Mouse (Mus musculus): Measurements from ENCODE around the gene Gm13275. TPM values are rescaled to one million over a fixed set of nuclear protein-coding genes. Genes with fewer than 3 reads are reported as not detected.
A peak's percentile ranks its signal among the peaks of the same experiment; 100 is the strongest.
"Not testable (repeated sequence)": the region's sequence is repeated elsewhere in the genome, so short reads cannot be mapped to it uniquely, and the experiment has no call there.

The Gm13275 gene
- total and polyA plus RNA-seq, 2 experiments from 2014 or later: not detected

GRCm38 (mm10) chr4:88805761-88806160, 11.5 kb downstream of the Gm13275 start:
- TF ChIP-seq CTCF (IDR thresholded peaks at IDR 0.05): peak; percentile 14; the same call in 1 of the 2 replicates
- no CpG with 5 or more reads among the region's 34 CpGs for WGBS
- peak overlapping the region; percentile 35 for H3K4me2 ChIP-seq (ENCODE audit: low read depth, low read length, poor library complexity, severe bottlenecking)
- H3K9ac ChIP-seq (replicated peaks; ENCODE audit: low read length, poor library complexity, severe bottlenecking); H3K9me3 ChIP-seq (ENCODE audit: low read length); H3K36me3 ChIP-seq (ENCODE audit: insufficient read depth, low read length); H3K27ac ChIP-seq (ENCODE audit: low read depth, low read length); H3K27me3 ChIP-seq (ENCODE audit: insufficient read depth, low read length); H3K4me3 ChIP-seq (ENCODE audit: low read depth, low read length); ATAC-seq (ENCODE audit: low FRiP score); DNase-seq (ENCODE audit: low spot score); H3K4me1 ChIP-seq (ENCODE audit: insufficient read depth, low read length): not testable (repeated sequence)

- Histone ChIP-seq H3K27me3 (ENCODE audit: insufficient read depth, low read length) (no peaks in the 10 kb centered on the region), H3K9me3 (ENCODE audit: low read length) (no peaks in the 10 kb centered on the region), H3K4me3 (ENCODE audit: low read depth, low read length) (no peak within 1 kb of the TSS), H3K4me2 (ENCODE audit: low read depth, low read length, poor library complexity, severe bottlenecking) (no peak within 1 kb of the TSS), H3K9ac (replicated peaks; ENCODE audit: low read length, poor library complexity, severe bottlenecking) (no peak within 1 kb of the TSS), H3K4me1 (ENCODE audit: insufficient read depth, low read length) (no peaks in the 10 kb centered on the region), H3K36me3 (ENCODE audit: insufficient read depth, low read length) (no peaks in the 10 kb centered on the region), H3K27ac (ENCODE audit: low read depth, low read length) (no peak within 1 kb of the TSS)
- ATAC-seq (ENCODE audit: low FRiP score) (no peak), DNase-seq (ENCODE audit: low spot score) (no peak)
- WGBS: 66% methylated on average over 3 of the region's 3 CpGs
- no peak for TF ChIP-seq CTCF (IDR thresholded peaks at IDR 0.05)
Observed at GRCm38 (mm10) chr4:88815928-88816327, 21.6 kb downstream of the Gm13275 start, which contains the start of gene Ifna7. Gene Ifna7, plus strand, starts transcription at chr4:88816228.

GRCm38 (mm10) chr4:88819659-88820058, 25.4 kb downstream of the Gm13275 start, which contains the start of gene Ifna11:
Gene Ifna11, plus strand, starts transcription at chr4:88819959.
- Histone ChIP-seq H3K27ac (ENCODE audit: low read depth, low read length) (no peak within 1 kb of the TSS), H3K9me3 (ENCODE audit: low read length) (no peaks in the 10 kb centered on the region), H3K27me3 (ENCODE audit: insufficient read depth, low read length) (no peaks in the 10 kb centered on the region), H3K9ac (replicated peaks; ENCODE audit: low read length, poor library complexity, severe bottlenecking) (no peak within 1 kb of the TSS), H3K36me3 (ENCODE audit: insufficient read depth, low read length) (no peaks in the 10 kb centered on the region), H3K4me3 (ENCODE audit: low read depth, low read length) (no peak within 1 kb of the TSS), H3K4me2 (ENCODE audit: low read depth, low read length, poor library complexity, severe bottlenecking) (no peak within 1 kb of the TSS), H3K4me1 (ENCODE audit: insufficient read depth, low read length) (no peaks in the 10 kb centered on the region)
- 89% methylated on average over 1 of the region's 1 CpGs for WGBS
- no peak for TF ChIP-seq CTCF (IDR thresholded peaks at IDR 0.05)
- ATAC-seq (ENCODE audit: low FRiP score) (no peak), DNase-seq (ENCODE audit: low spot score) (no peak)

DNA sequence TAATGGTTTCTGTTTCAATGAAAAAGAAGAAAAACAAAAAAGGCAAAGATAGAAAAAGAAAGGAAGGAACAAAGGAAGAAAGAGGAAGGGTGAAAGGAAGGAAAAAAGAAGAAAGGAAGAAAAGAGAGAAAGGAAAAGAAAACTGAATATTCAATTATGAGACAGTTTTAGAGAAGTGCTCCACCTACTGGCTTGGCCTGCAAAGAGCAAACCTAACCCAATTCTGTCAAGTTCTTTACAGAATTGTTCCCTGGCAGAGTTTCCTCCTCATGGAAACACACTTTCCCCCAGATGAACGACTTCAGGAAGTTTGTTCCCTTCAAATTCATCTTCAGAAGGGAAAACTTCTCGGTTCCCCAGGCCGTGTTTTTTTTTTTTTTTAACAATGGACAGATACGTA, 28.7 kb downstream of the Gm13275 start:
- Histone ChIP-seq H3K36me3 (ENCODE audit: insufficient read depth, low read length) (no peaks in the 10 kb centered on the region), H3K4me3 (ENCODE audit: low read depth, low read length) (no peak overlapping the region), H3K4me1 (ENCODE audit: insufficient read depth, low read length) (no peaks in the 10 kb centered on the region), H3K27me3 (ENCODE audit: insufficient read depth, low read length) (no peaks in the 10 kb centered on the region), H3K9me3 (ENCODE audit: low read length) (no peaks in the 10 kb centered on the region), H3K9ac (replicated peaks; ENCODE audit: low read length, poor library complexity, severe bottlenecking) (no peak overlapping the region), H3K4me2 (ENCODE audit: low read depth, low read length, poor library complexity, severe bottlenecking) (no peak overlapping the region), H3K27ac (ENCODE audit: low read depth, low read length) (no peak overlapping the region)
- DNase-seq (ENCODE audit: low spot score) (peak; percentile 42), ATAC-seq (ENCODE audit: low FRiP score) (no peak)
- peak; percentile 75 for TF ChIP-seq CTCF (IDR thresholded peaks at IDR 0.05)
- 18% methylated on average over 4 of the region's 4 CpGs for WGBS

DNA sequence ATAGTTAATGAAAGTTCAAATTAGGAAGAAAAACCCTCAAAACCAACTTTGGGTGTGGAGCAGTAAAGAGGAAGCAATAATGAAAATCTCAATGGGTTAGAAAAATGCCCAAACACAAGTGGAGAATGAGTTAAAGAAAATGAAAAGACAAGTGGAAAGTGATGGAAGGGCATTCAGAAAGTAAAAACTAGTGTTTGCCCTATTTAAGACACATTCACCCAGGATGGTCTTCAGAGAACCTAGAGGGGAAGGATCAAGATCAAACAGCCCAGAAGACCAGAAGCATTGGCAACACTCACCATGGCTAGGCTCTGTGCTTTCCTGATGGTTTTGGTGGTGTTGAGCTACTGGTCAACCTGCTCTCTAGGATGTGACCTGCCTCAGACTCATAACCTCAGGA, 32.8 kb downstream of the Gm13275 start, which contains the start of gene Ifna6:
Ifna6 (plus strand) TSS at position 301 of the 400 bp plus-strand sequence.
- H3K27me3 ChIP-seq (ENCODE audit: insufficient read depth, low read length); H3K9me3 ChIP-seq (ENCODE audit: low read length): not testable (repeated sequence)

DNA sequence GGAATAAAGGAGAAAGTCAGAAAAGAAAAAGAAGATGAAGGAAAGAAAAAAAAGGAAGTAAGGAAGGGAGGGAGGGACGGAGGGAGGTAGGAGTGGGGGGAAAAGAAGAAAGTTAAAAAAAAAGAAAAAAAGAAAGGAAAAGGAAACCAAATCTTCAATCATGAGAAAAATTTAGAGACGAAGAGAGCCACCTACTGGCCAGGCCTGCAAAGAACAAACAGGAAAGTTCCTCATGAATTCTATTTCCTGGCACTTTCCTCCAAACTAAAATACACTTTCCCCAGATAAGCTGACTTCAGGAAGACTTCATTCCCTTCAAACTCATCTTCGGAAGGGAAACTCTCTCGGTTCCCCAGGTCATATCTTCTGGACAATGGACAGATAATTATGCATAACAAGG, 36.2 kb downstream of the Gm13275 start:
- Histone ChIP-seq H3K4me2 (ENCODE audit: low read depth, low read length, poor library complexity, severe bottlenecking) (no peak overlapping the region), H3K9me3 (ENCODE audit: low read length) (no peaks in the 10 kb centered on the region), H3K4me1 (ENCODE audit: insufficient read depth, low read length) (no peaks in the 10 kb centered on the region), H3K27me3 (ENCODE audit: insufficient read depth, low read length) (no peaks in the 10 kb centered on the region), H3K4me3 (ENCODE audit: low read depth, low read length) (no peak overlapping the region), H3K36me3 (ENCODE audit: insufficient read depth, low read length) (no peaks in the 10 kb centered on the region), H3K9ac (replicated peaks; ENCODE audit: low read length, poor library complexity, severe bottlenecking) (no peak overlapping the region), H3K27ac (ENCODE audit: low read depth, low read length) (no peak overlapping the region)
- peak; percentile 17 for DNase-seq (ENCODE audit: low spot score)
- ATAC-seq (ENCODE audit: low FRiP score): no peak
- peak; percentile 74 for TF ChIP-seq CTCF (IDR thresholded peaks at IDR 0.05)
- WGBS: 19% methylated on average over 4 of the region's 4 CpGs

More for the DNA sequence above, 32.8 kb downstream of the Gm13275 start, which contains the start of gene Ifna6:
- H3K4me3 ChIP-seq (ENCODE audit: low read depth, low read length); H3K9ac ChIP-seq (replicated peaks; ENCODE audit: low read length, poor library complexity, severe bottlenecking); H3K27ac ChIP-seq (ENCODE audit: low read depth, low read length); H3K36me3 ChIP-seq (ENCODE audit: insufficient read depth, low read length); ATAC-seq (ENCODE audit: low FRiP score); DNase-seq (ENCODE audit: low spot score); H3K4me2 ChIP-seq (ENCODE audit: low read depth, low read length, poor library complexity, severe bottlenecking); H3K4me1 ChIP-seq (ENCODE audit: insufficient read depth, low read length): not testable (repeated sequence)

DNA sequence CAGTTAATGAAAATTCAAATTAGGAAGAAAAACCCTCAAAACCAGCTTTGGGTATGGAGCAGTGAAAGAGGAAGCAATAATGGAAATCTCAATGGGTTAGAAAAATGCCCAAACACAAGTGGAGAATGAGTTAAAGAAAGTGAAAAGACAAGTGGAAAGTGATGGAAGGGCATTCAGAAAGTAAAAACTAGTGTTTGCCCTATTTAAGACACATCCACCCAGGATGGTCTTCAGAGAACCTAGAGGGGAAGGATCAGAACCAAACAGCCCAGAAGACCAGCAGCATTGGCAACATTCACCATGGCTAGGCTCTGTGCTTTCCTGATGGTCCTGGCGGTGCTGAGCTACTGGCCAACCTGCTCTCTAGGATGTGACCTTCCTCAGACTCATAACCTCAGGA, 40.9 kb downstream of the Gm13275 start, which contains the start of gene Ifna5:
Ifna5 (plus strand) TSS at position 301 of the 400 bp plus-strand sequence.
- not testable (repeated sequence) for H3K27me3 ChIP-seq (ENCODE audit: insufficient read depth, low read length); H3K36me3 ChIP-seq (ENCODE audit: insufficient read depth, low read length); ATAC-seq (ENCODE audit: low FRiP score); H3K9ac ChIP-seq (replicated peaks; ENCODE audit: low read length, poor library complexity, severe bottlenecking); H3K9me3 ChIP-seq (ENCODE audit: low read length); H3K4me3 ChIP-seq (ENCODE audit: low read depth, low read length); DNase-seq (ENCODE audit: low spot score); H3K27ac ChIP-seq (ENCODE audit: low read depth, low read length); H3K4me1 ChIP-seq (ENCODE audit: insufficient read depth, low read length); H3K4me2 ChIP-seq (ENCODE audit: low read depth, low read length, poor library complexity, severe bottlenecking)
- 73% methylated on average over 1 of the region's 1 CpGs for WGBS
